Mouse (Mus musculus) A20 (cell line): Measurements from ENCODE around the gene Akap8.
A peak's percentile ranks its signal among the peaks of the same experiment; 100 is the strongest.

Source experiments
- DNase-seq: peaks from one replicate; pipeline ENCODE4 v3.0.0-alpha.2; 2011; ENCODE audit warnings: low read depth, low spot score

Akap8 gene

DNA sequence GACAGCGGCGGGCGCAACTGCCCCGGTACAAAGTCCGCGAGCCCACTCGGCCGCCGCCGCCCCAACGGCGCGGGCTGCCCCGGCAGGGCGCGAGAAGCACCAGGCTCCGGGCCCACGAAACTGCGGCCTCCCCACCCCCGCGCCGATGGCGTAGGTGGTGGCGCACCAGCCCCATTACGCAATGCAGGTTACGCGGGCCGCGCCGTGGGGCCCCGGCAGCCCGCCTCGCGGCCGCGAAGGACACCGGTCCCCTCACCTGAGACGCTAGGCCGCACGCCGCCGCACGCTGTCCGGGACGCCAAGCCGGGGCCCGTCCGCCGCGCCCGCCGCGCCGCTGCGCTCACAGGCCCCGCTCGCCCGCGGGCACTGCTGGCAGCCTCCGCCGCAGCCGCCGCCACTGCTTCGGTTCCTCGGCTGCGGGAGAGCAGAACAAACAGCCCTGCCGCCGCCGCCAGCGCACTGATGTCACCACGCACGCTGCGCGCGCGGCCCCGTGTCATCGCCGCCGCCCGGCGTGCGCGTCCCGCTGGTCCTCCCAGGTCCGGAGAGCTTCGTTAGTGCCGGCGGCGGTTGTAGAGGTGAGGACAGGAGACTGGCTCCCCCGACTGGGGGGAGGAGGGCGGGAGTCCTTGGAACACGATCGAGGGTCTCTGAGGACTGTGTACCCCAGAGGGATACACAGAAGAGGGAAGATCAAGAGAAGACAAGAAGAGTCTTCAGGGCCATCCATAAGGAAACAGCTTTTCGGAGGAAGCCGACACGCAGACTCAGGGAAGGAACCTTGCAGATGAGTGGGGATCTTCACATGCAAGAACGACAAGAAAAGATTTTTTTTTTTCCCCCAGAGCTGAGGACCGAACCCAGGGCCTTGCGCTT lies 36.5 kb downstream of the Akap8 start, which contains the start of gene Brd4:
Gene Brd4 (minus strand): TSS at position 461 of the 876 bp plus-strand sequence.
- peak; percentile 93 for DNase-seq

GRCm38 (mm10) chr17:32283771-32284221 lies 37.2 kb downstream of the Akap8 start:
- DNase-seq: peak; percentile 79

DNA sequence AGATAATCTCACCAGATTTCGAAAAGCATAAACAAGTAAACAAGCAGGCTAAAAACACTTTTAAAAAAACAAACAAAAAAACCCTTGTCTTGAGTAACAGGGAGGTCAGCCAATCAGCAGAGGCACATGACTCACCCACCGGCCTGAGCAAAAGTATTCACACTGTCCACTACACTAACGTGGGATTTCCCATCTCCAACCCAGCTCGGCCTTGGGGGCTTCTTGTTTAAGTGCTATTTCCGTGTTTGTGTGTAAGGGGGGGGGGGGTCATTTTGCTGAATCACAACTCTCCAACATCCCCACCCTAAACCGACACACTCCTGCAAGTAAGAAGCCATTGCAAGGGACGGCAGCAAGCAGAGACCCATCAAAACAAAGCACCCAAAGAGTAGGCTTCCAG lies 37.7 kb downstream of the Akap8 start:
- no peak for DNase-seq

DNA sequence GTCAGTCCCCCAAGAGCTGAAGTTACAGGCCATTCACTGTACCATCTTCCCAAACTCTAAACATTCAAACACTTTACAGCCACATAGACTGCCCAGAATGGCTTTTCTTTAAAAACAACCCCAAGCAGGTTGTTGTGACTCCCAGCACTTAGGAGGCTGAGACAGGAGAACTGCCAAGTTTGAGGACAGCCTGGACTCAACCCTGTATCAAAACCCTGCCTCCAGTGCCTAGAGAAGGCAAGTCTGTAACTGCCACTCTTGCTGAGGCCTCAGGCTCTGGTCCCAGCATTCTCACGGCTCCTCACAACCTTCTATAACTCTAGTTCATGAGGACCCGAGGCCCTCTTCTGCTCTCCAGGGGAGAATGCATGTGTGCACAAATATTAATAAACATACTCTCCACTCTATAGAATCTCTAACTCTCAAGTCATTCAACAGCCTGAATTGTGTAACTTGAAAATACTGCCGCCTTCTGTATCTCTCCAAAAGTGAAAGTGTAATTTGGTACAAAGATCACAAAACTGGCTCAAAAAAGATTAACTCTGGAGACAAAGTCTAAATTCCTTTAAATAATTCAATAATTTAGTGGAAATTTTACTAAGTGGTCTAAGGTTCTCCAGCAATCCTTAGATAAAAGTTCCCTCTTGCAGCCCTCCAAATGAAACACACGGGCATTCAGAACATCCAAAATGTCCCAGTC lies 39.3 kb downstream of the Akap8 start:
- peak; percentile 32 for DNase-seq

DNA sequence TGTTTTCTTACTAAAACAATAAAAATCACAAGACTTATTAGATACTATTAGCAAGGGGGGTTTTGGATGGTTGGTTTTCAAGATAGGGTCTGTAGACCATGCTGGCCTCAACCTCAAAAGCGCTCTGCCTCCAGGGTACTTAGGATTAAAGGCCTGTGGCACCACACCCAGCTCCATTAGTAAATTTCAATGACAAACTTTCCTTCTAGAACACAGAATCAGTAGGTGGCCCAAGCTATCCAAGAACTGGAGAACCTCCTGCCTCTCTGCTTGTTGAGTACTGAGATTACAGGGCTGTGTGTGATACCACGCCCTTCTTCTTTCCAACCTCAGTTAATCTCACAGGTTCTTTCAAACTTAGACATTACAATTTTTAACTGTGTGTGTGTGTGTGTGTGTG lies 39.9 kb downstream of the Akap8 start:
- DNase-seq: no peak

GRCm38 (mm10) chr17:32280575-32280974 lies 40.5 kb downstream of the Akap8 start:
- peak; percentile 24 for DNase-seq

DNA sequence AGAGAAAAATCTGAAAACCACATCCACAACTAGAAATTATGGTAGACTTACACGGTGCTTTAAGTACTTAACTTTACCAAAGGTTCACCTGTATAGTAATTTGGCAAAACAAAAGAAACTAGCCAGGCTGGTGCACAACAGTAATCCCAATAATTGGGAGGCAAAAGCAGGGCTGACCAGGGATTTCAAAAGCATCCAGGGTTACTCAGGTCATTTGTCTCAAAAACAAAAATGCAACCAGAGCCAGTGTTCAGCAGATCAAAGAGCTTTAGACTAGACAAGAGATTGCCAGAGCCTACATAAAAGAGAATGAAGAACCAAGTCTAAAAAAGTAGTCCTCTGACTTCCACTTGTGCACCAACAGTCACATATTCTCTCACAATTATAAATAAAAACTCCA lies 43.8 kb downstream of the Akap8 start:
- no peak for DNase-seq

DNA sequence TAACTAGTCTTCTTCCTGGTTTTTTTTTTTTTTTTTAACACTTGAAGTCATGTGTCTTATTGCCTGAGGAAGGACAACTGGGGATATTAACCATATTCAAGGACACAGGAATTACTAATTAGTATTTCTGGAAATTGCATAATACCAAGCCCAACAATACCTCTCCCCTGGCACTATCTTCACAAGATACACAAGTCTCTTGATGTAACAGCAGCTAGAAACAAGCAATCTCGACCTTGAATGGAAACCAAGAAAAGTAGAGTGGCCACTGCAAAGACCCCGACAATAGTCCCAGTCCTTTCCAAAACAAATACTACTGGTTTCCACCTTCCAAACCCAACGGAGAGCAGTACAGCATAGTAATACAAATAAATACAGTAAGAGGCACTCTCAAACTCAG lies 45.5 kb downstream of the Akap8 start:
- DNase-seq: no peak

GRCm38 (mm10) chr17:32269151-32269550 lies 51.9 kb downstream of the Akap8 start:
- peak; percentile 54 for DNase-seq

GRCm38 (mm10) chr17:32268540-32268960 lies 52.5 kb downstream of the Akap8 start:
- no peak for DNase-seq

GRCm38 (mm10) chr17:32268096-32268495 lies 52.9 kb downstream of the Akap8 start:
- DNase-seq: no peak

DNA sequence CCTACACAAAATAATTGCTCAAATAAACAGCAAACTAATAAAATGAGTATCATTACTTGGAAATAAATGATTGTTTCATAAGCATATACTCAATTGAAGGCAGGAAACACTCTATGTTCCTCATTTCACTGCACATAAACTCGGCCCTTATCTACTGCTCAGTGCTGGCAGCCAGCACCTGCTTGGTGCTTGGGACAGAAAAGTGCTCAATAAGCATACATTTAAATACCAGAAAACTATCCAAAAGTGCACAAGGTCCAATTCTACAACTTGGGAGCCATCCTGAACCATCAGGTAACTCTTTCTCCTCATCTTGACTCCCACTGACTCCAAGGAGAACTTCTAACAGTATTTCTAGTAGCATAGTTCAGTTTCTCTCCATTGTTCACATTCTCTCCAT lies 53.4 kb downstream of the Akap8 start:
- peak; percentile 27 for DNase-seq

DNA sequence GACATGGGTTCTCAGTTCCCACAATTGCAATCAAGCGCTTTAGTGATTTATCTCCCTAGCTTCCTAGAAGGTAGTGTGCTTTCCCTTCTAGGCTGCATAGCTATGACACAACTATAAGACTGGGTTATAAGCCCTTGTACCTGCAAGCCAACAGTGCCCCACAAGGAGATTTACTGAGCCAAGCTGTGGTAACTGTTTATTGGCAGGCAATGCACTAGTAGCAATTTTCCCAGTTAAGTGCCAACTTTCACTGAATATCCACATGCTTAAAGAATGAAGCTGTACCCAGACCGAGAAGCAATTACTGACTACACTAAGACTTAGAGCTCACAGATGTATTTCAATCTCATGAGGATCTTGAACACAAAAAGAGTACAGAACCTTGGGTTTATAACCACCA lies 57.4 kb downstream of the Akap8 start:
- DNase-seq: no peak

DNA sequence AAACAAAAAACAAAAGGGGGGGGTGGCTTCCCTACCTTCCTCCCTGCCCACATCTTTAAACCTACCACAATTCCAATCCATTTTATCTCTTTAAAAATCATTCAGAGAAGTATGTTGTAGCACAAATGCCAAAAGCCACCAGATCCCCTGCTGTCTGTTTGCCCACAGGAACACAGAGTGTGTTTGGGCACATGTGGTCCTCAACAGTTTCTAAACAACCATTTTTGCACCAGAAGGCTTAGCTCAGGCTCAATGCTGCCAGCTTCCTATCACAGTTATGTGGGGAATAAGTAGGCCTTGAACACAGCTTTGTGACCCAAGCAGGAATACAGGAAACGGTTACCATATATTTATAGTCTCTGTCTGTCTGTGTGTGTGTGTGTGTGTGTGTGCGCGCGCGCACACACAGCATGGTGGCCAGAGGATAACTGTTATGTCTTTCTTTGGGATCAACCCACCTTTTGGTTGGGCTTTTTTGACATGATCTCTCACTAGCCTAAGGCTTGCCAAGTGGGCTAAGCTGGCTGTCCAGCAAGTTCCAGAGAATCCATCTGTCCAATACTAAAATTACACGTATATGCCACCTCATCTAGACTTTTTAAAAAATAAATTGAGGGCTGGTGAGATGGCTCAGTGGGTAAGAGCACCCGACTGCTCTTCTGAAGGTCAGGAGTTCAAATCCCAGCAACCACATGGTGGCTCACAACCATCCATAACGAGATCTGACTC lies 58.0 kb downstream of the Akap8 start:
- no peak for DNase-seq

DNA sequence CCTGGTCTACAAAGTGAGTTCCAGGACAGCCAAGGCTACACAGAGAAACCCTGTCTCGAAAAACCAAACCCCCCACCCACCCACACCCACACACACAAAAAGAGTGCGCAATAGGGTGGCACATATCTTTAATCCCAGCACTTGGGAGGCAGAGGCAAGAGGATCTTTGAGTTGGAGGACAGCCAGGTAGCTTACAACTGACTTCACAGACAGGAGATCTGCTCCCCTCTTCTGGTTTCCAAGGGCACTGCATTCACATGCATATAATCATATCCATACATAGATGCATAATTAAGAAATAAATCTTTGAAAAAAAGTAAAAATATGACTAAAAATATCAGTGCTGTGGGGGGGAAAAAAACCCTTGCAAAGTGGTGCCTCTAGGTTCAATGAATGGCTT lies 62.2 kb downstream of the Akap8 start:
- no peak for DNase-seq

DNA sequence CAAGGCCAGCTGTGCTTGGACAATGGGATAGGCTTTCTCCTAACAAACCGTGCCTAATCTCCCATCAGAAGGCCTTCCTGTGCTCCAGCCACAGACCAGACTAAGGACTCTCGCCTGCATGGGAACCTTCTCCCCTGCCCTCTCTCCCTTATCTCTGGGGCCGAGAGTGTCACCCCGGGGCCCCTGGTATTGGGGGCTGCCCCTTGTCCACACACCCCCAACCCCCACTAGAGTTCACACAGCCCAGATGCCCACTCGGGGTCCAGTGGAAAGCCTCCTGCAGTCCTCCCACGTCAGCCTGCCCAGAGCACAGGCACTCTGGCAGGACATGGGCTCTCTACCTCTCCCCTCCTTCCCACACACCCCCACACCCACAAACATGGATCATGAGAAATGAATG lies 63.1 kb downstream of the Akap8 start:
- no peak for DNase-seq

DNA sequence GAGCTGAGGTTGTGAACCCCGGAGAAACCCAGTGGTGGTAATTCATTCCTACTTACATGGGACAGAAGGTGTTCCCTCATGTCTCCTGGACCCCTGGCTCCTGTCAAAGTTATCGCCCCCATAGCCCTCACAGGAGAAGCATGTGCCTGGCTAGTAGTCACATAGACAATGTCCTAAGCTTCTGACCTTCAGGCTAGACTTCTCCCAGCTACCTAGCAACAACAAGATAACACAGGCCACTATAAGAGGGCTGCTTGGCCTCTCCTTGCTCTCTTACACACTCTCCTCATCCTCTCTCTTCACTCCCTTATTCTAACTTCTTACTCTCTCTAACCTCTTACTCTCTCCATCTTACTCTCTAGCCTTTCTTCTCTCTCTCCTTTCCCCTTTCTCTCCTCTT lies 63.6 kb downstream of the Akap8 start:
- no peak for DNase-seq

DNA sequence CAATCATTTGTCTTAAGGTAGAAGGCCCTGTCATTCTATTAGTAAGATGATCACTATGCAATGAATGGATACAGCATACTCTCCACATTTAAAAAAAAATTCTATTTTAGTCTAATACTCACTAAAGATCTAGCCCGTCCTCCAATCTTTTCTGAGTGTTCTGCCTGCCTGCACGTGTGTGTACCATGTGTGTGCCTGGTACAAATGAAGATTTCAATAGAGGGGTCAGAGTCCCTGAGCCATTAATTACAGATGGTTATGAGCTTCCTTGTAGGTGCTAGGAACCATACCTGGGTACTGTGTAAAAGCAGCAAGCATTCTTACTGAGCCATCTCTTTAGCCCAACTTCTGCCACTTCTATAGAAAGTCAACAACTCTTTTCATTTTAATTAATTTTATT lies 64.1 kb downstream of the Akap8 start:
- no peak for DNase-seq
